Mouse (Mus musculus) MEL (cell line): ENCODE data around the gene Ezr. TPM values are rescaled to one million over a fixed set of nuclear protein-coding genes. Genes with fewer than 3 reads are reported as not detected.
A peak's percentile ranks its signal among the peaks of the same experiment; 100 is the strongest.

ENCODE experiments used
- DNase-seq: peaks from one replicate; pipeline ENCODE4 v3.0.0; 2011; ENCODE audit warnings: low read depth, low spot score
- H3K27ac ChIP-seq: 2 replicates; pipeline ENCODE4 v1.5.1; 2012; ENCODE audit warnings: low read depth, mild to moderate bottlenecking, control low read depth, low read length, moderate library complexity; ENCODE audit not compliant: control insufficient read depth
- H3K27me3 ChIP-seq, 2 experiments: fragments of 150-350 bp in 1 of 2; sonication (generic) in 1 of 2; 2 replicates each; pipeline ENCODE4 v1.6.1; 2012; ENCODE audit warnings: low read length in 2 of 2, mild to moderate bottlenecking in 2 of 2, improper control_type of control experiment in 1 of 2, moderate library complexity in 1 of 2; ENCODE audit not compliant: insufficient read depth in 2 of 2, control insufficient read depth in 1 of 2
- H3K36me3 ChIP-seq, 2 experiments: 2 replicates each; pipeline ENCODE4 v1.6.1; 2012 to 2014; ENCODE audit warnings: low read length in 2 of 2, improper control_type of control experiment in 1 of 2, inconsistent platforms in 1 of 2, mild to moderate bottlenecking in 1 of 2; ENCODE audit not compliant: insufficient read depth in 2 of 2, control insufficient read depth in 1 of 2
- H3K4me1 ChIP-seq, 2 experiments: fragments of 150-350 bp in 1 of 2; sonication (generic) in 1 of 2; 2 replicates each; pipeline ENCODE4 v1.6.1; 2012; ENCODE audit warnings: low read length in 2 of 2, improper control_type of control experiment in 1 of 2, mild to moderate bottlenecking in 1 of 2; ENCODE audit not compliant: insufficient read depth in 2 of 2, control insufficient read depth in 1 of 2
- H3K4me3 ChIP-seq, 2 experiments: fragments of 150-350 bp in 1 of 2; sonication (generic) in 1 of 2; 2 replicates each; pipeline ENCODE4 v1.5.1; 2012; ENCODE audit warnings: low read depth in 2 of 2, low read length in 2 of 2, mild to moderate bottlenecking in 2 of 2, moderate library complexity in 2 of 2, control low read depth in 1 of 2, improper control_type of control experiment in 1 of 2; ENCODE audit not compliant: control insufficient read depth in 1 of 2, insufficient read depth in 1 of 2
- H3K79me2 ChIP-seq: 2 replicates; pipeline ENCODE4 v1.6.1; 2012; ENCODE audit warnings: mild to moderate bottlenecking, low read length, moderate library complexity; ENCODE audit not compliant: control insufficient read depth, poor library complexity, insufficient read depth
- H3K9ac ChIP-seq: 2 replicates; pipeline ENCODE4 v1.6.1; 2012; ENCODE audit warnings: low read depth, mild to moderate bottlenecking, control low read depth, low read length, moderate library complexity; ENCODE audit not compliant: control insufficient read depth, poor library complexity, severe bottlenecking
- H3K9me3 ChIP-seq: fragments of 150-350 bp; sonication (generic); replicated peaks from 2 replicates; pipeline ENCODE4 v1.6.1; 2012; ENCODE audit warnings: mild to moderate bottlenecking, low read length, improper control_type of control experiment, moderate library complexity; ENCODE audit not compliant: insufficient read depth
- BHLHE40 ChIP-seq: IDR thresholded peaks from 2 replicates; pipeline ENCODE4 v1.6.1; 2012; ENCODE audit warnings: low read depth, mild to moderate bottlenecking, inconsistent platforms, low read length, improper control_type of control experiment, borderline replicate concordance
- CHD1 ChIP-seq: IDR thresholded peaks from 2 replicates; pipeline ENCODE4 v1.6.1; 2012; ENCODE audit warnings: low read depth, mild to moderate bottlenecking, inconsistent platforms, low read length, improper control_type of control experiment
- CHD2 ChIP-seq: IDR thresholded peaks from 2 replicates; pipeline ENCODE4 v1.6.1; 2011; ENCODE audit warnings: low read length, improper control_type of control experiment
- CTCF ChIP-seq, 3 experiments: IDR thresholded peaks in 2 of 3; conservative IDR thresholded peaks in 1 of 3; 2 replicates each; pipeline ENCODE4 v1.5.1; 2011 to 2012; ENCODE audit warnings: low read length in 3 of 3, low read depth in 2 of 3, mild to moderate bottlenecking in 2 of 3, improper control_type of control experiment in 1 of 3, inconsistent platforms in 1 of 3, mixed read lengths in 1 of 3, moderate library complexity in 1 of 3; ENCODE audit not compliant: control insufficient read depth in 1 of 3, insufficient read depth in 1 of 3, poor library complexity in 1 of 3, severe bottlenecking in 1 of 3
- E2F4 ChIP-seq: IDR thresholded peaks from 2 replicates; pipeline ENCODE4 v1.6.1; 2011; ENCODE audit warnings: low read depth, low read length, improper control_type of control experiment, borderline replicate concordance
- ELF1 ChIP-seq: IDR thresholded peaks from 2 replicates; pipeline ENCODE4 v1.6.1; 2014; ENCODE audit warnings: low read depth, mild to moderate bottlenecking, inconsistent platforms, low read length, improper control_type of control experiment, moderate library complexity
- EP300 ChIP-seq, 2 experiments: IDR thresholded peaks; 2 replicates each; pipeline ENCODE4 v1.6.1; 2011; ENCODE audit warnings: improper control_type of control experiment in 2 of 2, low read length in 2 of 2, low read depth in 1 of 2, mild to moderate bottlenecking in 1 of 2
- ETS1 ChIP-seq: IDR thresholded peaks from 2 replicates; pipeline ENCODE4 v1.6.1; 2012; ENCODE audit warnings: low read depth, mild to moderate bottlenecking, inconsistent platforms, low read length, improper control_type of control experiment, moderate library complexity
- GABPA ChIP-seq: IDR thresholded peaks from 2 replicates; pipeline ENCODE4 v1.6.1; 2012; ENCODE audit warnings: low read depth, mild to moderate bottlenecking, inconsistent platforms, low read length, improper control_type of control experiment, moderate library complexity
- GATA1 ChIP-seq: IDR thresholded peaks from 2 replicates; pipeline ENCODE4 v1.6.1; 2011; ENCODE audit warnings: low read depth, low read length, improper control_type of control experiment
- HCFC1 ChIP-seq: IDR thresholded peaks from 2 replicates; pipeline ENCODE4 v1.6.1; 2012; ENCODE audit warnings: low read depth, mild to moderate bottlenecking, inconsistent platforms, low read length, improper control_type of control experiment, moderate library complexity
- JUND ChIP-seq: IDR thresholded peaks from 2 replicates; pipeline ENCODE4 v1.6.1; 2011; ENCODE audit warnings: low read depth, mild to moderate bottlenecking, improper control_type of control experiment, low read length
- KAT2A ChIP-seq: conservative IDR thresholded peaks from 2 replicates; pipeline ENCODE4 v1.6.1; 2012; ENCODE audit warnings: low read depth, low read length, improper control_type of control experiment, inconsistent platforms
- MAFK ChIP-seq: IDR thresholded peaks from 2 replicates; pipeline ENCODE4 v1.6.1; 2011; ENCODE audit warnings: low read depth, mild to moderate bottlenecking, low read length, improper control_type of control experiment, borderline replicate concordance
- MAX ChIP-seq: IDR thresholded peaks from 2 replicates; pipeline ENCODE4 v1.6.1; 2011; ENCODE audit warnings: low read length, improper control_type of control experiment
- MAZ ChIP-seq: IDR thresholded peaks from 2 replicates; pipeline ENCODE4 v1.6.1; 2012; ENCODE audit warnings: low read depth, mild to moderate bottlenecking, inconsistent platforms, low read length, improper control_type of control experiment
- MEF2A ChIP-seq: IDR thresholded peaks from 2 replicates; pipeline ENCODE4 v1.6.1; 2014; ENCODE audit warnings: low read depth, mild to moderate bottlenecking, inconsistent platforms, low read length, improper control_type of control experiment; ENCODE audit not compliant: poor library complexity, insufficient replicate concordance, severe bottlenecking; ENCODE audit errors: extremely low read depth
- MXI1 ChIP-seq: IDR thresholded peaks from 2 replicates; pipeline ENCODE4 v1.6.1; 2011; ENCODE audit warnings: mild to moderate bottlenecking, low read depth, low read length, improper control_type of control experiment
- MYB ChIP-seq: IDR thresholded peaks from 2 replicates; pipeline ENCODE4 v1.6.1; 2011; ENCODE audit warnings: mild to moderate bottlenecking, low read depth, low read length, improper control_type of control experiment
- MYC ChIP-seq: IDR thresholded peaks from 2 replicates; pipeline ENCODE4 v1.6.1; 2011; ENCODE audit warnings: low read depth, mild to moderate bottlenecking, low read length, improper control_type of control experiment, moderate library complexity
- NELFE ChIP-seq: IDR thresholded peaks from 2 replicates; pipeline ENCODE4 v1.6.1; 2011; ENCODE audit warnings: low read depth, low read length, improper control_type of control experiment
- NRF1 ChIP-seq: IDR thresholded peaks from 2 replicates; pipeline ENCODE4 v1.6.1; 2014; ENCODE audit warnings: low read depth, mild to moderate bottlenecking, inconsistent platforms, low read length, improper control_type of control experiment, moderate library complexity; ENCODE audit not compliant: poor library complexity, insufficient read depth, severe bottlenecking
- POLR2AphosphoS2 ChIP-seq: IDR thresholded peaks from 2 replicates; pipeline ENCODE4 v1.6.1; 2011; ENCODE audit warnings: low read length, improper control_type of control experiment
- POLR2AphosphoS5 ChIP-seq: IDR thresholded peaks from 2 replicates; pipeline ENCODE4 v1.6.1; 2012; ENCODE audit warnings: low read depth, borderline replicate concordance, mild to moderate bottlenecking, inconsistent platforms, low read length, moderate library complexity, mixed read lengths
- RAD21 ChIP-seq: IDR thresholded peaks from 2 replicates; pipeline ENCODE4 v1.6.1; 2011; ENCODE audit warnings: mild to moderate bottlenecking, low read depth, low read length, improper control_type of control experiment
- RCOR1 ChIP-seq: IDR thresholded peaks from 2 replicates; pipeline ENCODE4 v1.6.1; 2012; ENCODE audit warnings: low read depth, mild to moderate bottlenecking, inconsistent platforms, low read length, improper control_type of control experiment
- SIN3A ChIP-seq: IDR thresholded peaks from 2 replicates; pipeline ENCODE4 v1.6.1; 2012; ENCODE audit warnings: low read length, improper control_type of control experiment, inconsistent platforms
- SMC3 ChIP-seq: IDR thresholded peaks from 2 replicates; pipeline ENCODE4 v1.6.1; 2011; ENCODE audit warnings: low read depth, low read length, improper control_type of control experiment
- TAL1 ChIP-seq: IDR thresholded peaks from 2 replicates; pipeline ENCODE4 v1.6.1; 2012; ENCODE audit warnings: mild to moderate bottlenecking, inconsistent platforms, low read length, moderate library complexity, mixed read lengths
- TCF12 ChIP-seq: IDR thresholded peaks from 2 replicates; pipeline ENCODE4 v1.6.1; 2014; ENCODE audit warnings: low read depth, mild to moderate bottlenecking, inconsistent platforms, low read length, improper control_type of control experiment, moderate library complexity
- UBTF ChIP-seq: IDR thresholded peaks from 2 replicates; pipeline ENCODE4 v1.6.1; 2012; ENCODE audit warnings: low read depth, mild to moderate bottlenecking, inconsistent platforms, low read length, improper control_type of control experiment, moderate library complexity, borderline replicate concordance; ENCODE audit not compliant: insufficient read depth
- USF1 ChIP-seq: IDR thresholded peaks from 2 replicates; pipeline ENCODE4 v1.6.1; 2014; ENCODE audit warnings: low read depth, mild to moderate bottlenecking, inconsistent platforms, low read length, improper control_type of control experiment, moderate library complexity
- USF2 ChIP-seq, 2 experiments: IDR thresholded peaks; 2 replicates each; pipeline ENCODE4 v1.6.1; 2011 to 2012; ENCODE audit warnings: improper control_type of control experiment in 2 of 2, low read length in 2 of 2, borderline replicate concordance in 1 of 2, inconsistent platforms in 1 of 2, low read depth in 1 of 2, mild to moderate bottlenecking in 1 of 2; ENCODE audit not compliant: insufficient read depth in 1 of 2
- ZC3H11A ChIP-seq: IDR thresholded peaks from 2 replicates; pipeline ENCODE4 v1.6.1; 2012; ENCODE audit warnings: low read depth, mild to moderate bottlenecking, inconsistent platforms, low read length, improper control_type of control experiment
- ZKSCAN1 ChIP-seq: IDR thresholded peaks from 2 replicates; pipeline ENCODE4 v1.6.1; 2012; ENCODE audit warnings: low read depth, mild to moderate bottlenecking, inconsistent platforms, low read length, improper control_type of control experiment, moderate library complexity
- ZMIZ1 ChIP-seq: IDR thresholded peaks from 2 replicates; pipeline ENCODE4 v1.6.1; 2012; ENCODE audit warnings: low read depth, mild to moderate bottlenecking, inconsistent platforms, low read length, improper control_type of control experiment, moderate library complexity
- polyA plus RNA-seq, 2 experiments: library from polyadenylated mRNA; stranded (reverse) in 1 of 2; unstranded in 1 of 2; fragments of >175 nt in 1 of 2; fragments of >200 nt in 1 of 2; gene quantifications; 2 replicates each; pipeline versions ENCODE4 v1.2.1 to v1.2.4; 2012; ENCODE audit warnings: low replicate concordance in 2 of 2, low read depth in 1 of 2; ENCODE audit not compliant: insufficient read length in 2 of 2, insufficient read depth in 1 of 2, missing spikeins in 1 of 2
- total RNA-seq: library from RNA; depleted of rRNA; stranded (reverse); fragments of 300-350 nt; gene quantifications from 2 replicates; pipeline ENCODE4 v1.2.3, GENCODE M21; 2012; rRNA removed

Ezr gene
- total RNA-seq (43.0 and 48.7 TPM in 2 replicates), polyA plus RNA-seq (10 to 100 TPM in 1 of 2 experiments, not detected in 1; 88.7 TPM)

GRCm38 (mm10) chr17:6782611-6783005 lies at the start of gene Ezr:
Gene Ezr (minus strand): TSS chr17:6782784.
- peaks cover 0 to 16% of the 10 kb centered on the region in 2 experiments; a peak in 2 of 4 replicates for H3K36me3 ChIP-seq
- no peaks in the 10 kb centered on the region for H3K9me3 ChIP-seq
- H3K27me3 ChIP-seq = no peaks in the 10 kb centered on the region
- H3K4me3 ChIP-seq = peak within 1 kb of the TSS; percentile 90 to 99
- H3K27ac ChIP-seq = peak within 1 kb of the TSS; percentile 85
- peak; percentile 93 for DNase-seq
- peaks cover 36% of the 10 kb centered on the region for H3K79me2 ChIP-seq
- H3K4me1 ChIP-seq = peaks cover 7% of the 10 kb centered on the region in 2 experiments; a peak in 3 of 4 replicates
- peak within 1 kb of the TSS; percentile 95 for H3K9ac ChIP-seq
- TF ChIP-seq POLR2AphosphoS2 = peak; percentile 77
- TF ChIP-seq MXI1 = 0 out of 2 replicates have a peak, but pooled peaks have one; percentile 24
- TF ChIP-seq CTCF (IDR thresholded peaks at IDR 0.05 in 2 of 3, conservative IDR thresholded peaks at IDR 0.05 in 1 of 3; ENCODE audit: control insufficient read depth in 1 of 3, insufficient read depth in 1 of 3, low read depth in 2 of 3, low read length in 3 of 3, poor library complexity in 1 of 3, severe bottlenecking in 1 of 3) = no peak
- no peak for TF ChIP-seq POLR2AphosphoS5
- TF ChIP-seq RCOR1 = no peak; the same call in 1 of the 2 replicates
- peak; percentile 85 for TF ChIP-seq CHD1
- TF ChIP-seq USF2 (IDR thresholded peaks at IDR 0.05; ENCODE audit: borderline replicate concordance in 1 of 2, insufficient read depth in 1 of 2, low read depth in 1 of 2, low read length in 2 of 2) = no peak
- TF ChIP-seq TAL1 = no peak
- no peak; a peak in 1 of 4 replicates for TF ChIP-seq EP300 (IDR thresholded peaks at IDR 0.05; ENCODE audit: low read depth in 1 of 2, low read length in 2 of 2)
- TF ChIP-seq MYB = no peak
- TF ChIP-seq ETS1 = peak; percentile 33; the same call in 1 of the 2 replicates
- TF ChIP-seq KAT2A = no peak
- TF ChIP-seq GABPA = no peak
- TF ChIP-seq SIN3A = peak; percentile 12; the same call in 1 of the 2 replicates
- TF ChIP-seq ELF1 = peak; percentile 51; the same call in 1 of the 2 replicates
- TF ChIP-seq MYC = no peak
- TF ChIP-seq UBTF = no peak
- peak; percentile 58 for TF ChIP-seq TCF12
- TF ChIP-seq JUND = 0 out of 2 replicates have a peak, but pooled peaks have one; percentile 31
- TF ChIP-seq ZC3H11A = no peak
- TF ChIP-seq NRF1 = peak; percentile 49
- no peak for TF ChIP-seq RAD21
- TF ChIP-seq ZMIZ1 = peak; percentile 66
- TF ChIP-seq MEF2A = no peak
- TF ChIP-seq CHD2 = no peak
- no peak for TF ChIP-seq USF1
- 0 out of 2 replicates have a peak, but pooled peaks have one; percentile 32 for TF ChIP-seq E2F4
- no peak for TF ChIP-seq MAX
- peak; percentile 84 for TF ChIP-seq NELFE
- TF ChIP-seq SMC3 = no peak
- TF ChIP-seq MAZ = no peak
- TF ChIP-seq MAFK = no peak
- no peak for TF ChIP-seq GATA1
- TF ChIP-seq ZKSCAN1 = no peak
- TF ChIP-seq BHLHE40 = no peak
- TF ChIP-seq HCFC1 = 0 out of 2 replicates have a peak, but pooled peaks have one; percentile 35
